Mouse (Mus musculus) stomach, postnatal 0 days (tissue): Measurements from ENCODE around the gene Ccdc13.

Experiments used
- CTCF ChIP-seq: IDR thresholded peaks from 2 replicates; pipeline ENCODE4 v1.5.1; 2016; ENCODE audit warnings: antibody characterized with exemption, low read depth, mild to moderate bottlenecking, moderate library complexity
- EP300 ChIP-seq: optimal IDR thresholded peaks from 2 replicates; pipeline ENCODE3; 2016; ENCODE audit warnings: antibody characterized with exemption

- TF ChIP-seq CTCF = no peak
- TF ChIP-seq EP300 = no peak
These were observed 78.1 kb downstream of the Ccdc13 start for GRCm38 (mm10) chr9:121761091-121761665.
